Mouse (Mus musculus) left cerebral cortex, postnatal 25 days (tissue): ENCODE results near the gene Fndc9. TPM values are rescaled to one million over a fixed set of nuclear protein-coding genes. Genes with fewer than 3 reads are reported as not detected.
A peak's percentile ranks its signal among the peaks of the same experiment; 100 is the strongest.

Experiments used
- DNase-seq, 2 experiments: peaks; one replicate each; pipeline ENCODE4 v3.0.0; 2022; ENCODE audit warnings: low spot score in 2 of 2, mixed read lengths in 1 of 2
- intact Hi-C: fragments of 180-260 bp; cut with DNase I; formaldehyde crosslinking; loops from one replicate; pipeline ENCODE4 v1.15.1; 2025
- total RNA-seq, 2 experiments: library from RNA; stranded (reverse); gene quantifications; 2 replicates each; pipeline ENCODE4 v1.2.3; 2021

The Fndc9 gene
- total RNA-seq, 2 experiments from 2014 or later, result 5.6 to 6.1 TPM

GRCm38 (mm10) chr11:46225345-46225744, 10.0 kb upstream of the Fndc9 start:
- intact Hi-C loops, result no loop called here
- DNase-seq, result no peak

- DNase-seq, result no peak
- intact Hi-C loops, result no loop called here
These were observed 5.1 kb upstream of the Fndc9 start for GRCm38 (mm10) chr11:46230184-46230583.

GRCm38 (mm10) chr11:46232803-46233202, 2.5 kb upstream of the Fndc9 start:
- intact Hi-C loops, result no loop called here

GRCm38 (mm10) chr11:46233966-46234365, 1.4 kb upstream of the Fndc9 start:
- DNase-seq, result no peak
- intact Hi-C loops, result no loop called here

More at GRCm38 (mm10) chr11:46232803-46233202, 2.5 kb upstream of the Fndc9 start:
- no peak for DNase-seq

GRCm38 (mm10) chr11:46236976-46237375, 1.6 kb downstream of the Fndc9 start:
- peak; percentile 79 to 87 for DNase-seq
- intact Hi-C loops, result no loop called here

GRCm38 (mm10) chr11:46241150-46241673, 5.9 kb downstream of the Fndc9 start:
- intact Hi-C loops, result no loop called here
- no peak for DNase-seq

GRCm38 (mm10) chr11:46241985-46242384, 6.7 kb downstream of the Fndc9 start:
- intact Hi-C loops, result no loop called here
- DNase-seq, result no peak

- intact Hi-C loops, result no loop called here
- no peak for DNase-seq
These were observed 9.6 kb downstream of the Fndc9 start for GRCm38 (mm10) chr11:46244731-46245604.

- DNase-seq, result peak in 1 of 2 experiments; percentile 87
- intact Hi-C loops, result no loop called here
These were observed 10.6 kb downstream of the Fndc9 start for GRCm38 (mm10) chr11:46245926-46246325.

- DNase-seq, result no peak
- intact Hi-C loops, result no loop called here
These were observed 11.1 kb downstream of the Fndc9 start for GRCm38 (mm10) chr11:46246393-46246792.

- intact Hi-C loops, result no loop called here
- DNase-seq, result no peak
These were observed 13.0 kb downstream of the Fndc9 start for GRCm38 (mm10) chr11:46248352-46248751.

- DNase-seq, result peak; percentile 75 to 81
These were observed 16.7 kb downstream of the Fndc9 start for GRCm38 (mm10) chr11:46251994-46252393.

GRCm38 (mm10) chr11:46255291-46255690, 20.0 kb downstream of the Fndc9 start:
- no peak for DNase-seq

More at GRCm38 (mm10) chr11:46251994-46252393, 16.7 kb downstream of the Fndc9 start:
- intact Hi-C loops, result no loop called here

GRCm38 (mm10) chr11:46258207-46258606, 22.9 kb downstream of the Fndc9 start:
- peak; percentile 36 to 51 for DNase-seq

More at GRCm38 (mm10) chr11:46255291-46255690, 20.0 kb downstream of the Fndc9 start:
- intact Hi-C loops, result no loop called here

GRCm38 (mm10) chr11:46258749-46259148, 23.4 kb downstream of the Fndc9 start:
- DNase-seq, result no peak
- intact Hi-C loops, result no loop called here

More at GRCm38 (mm10) chr11:46258207-46258606, 22.9 kb downstream of the Fndc9 start:
- intact Hi-C loops, result no loop called here

GRCm38 (mm10) chr11:46262854-46263253, 27.5 kb downstream of the Fndc9 start:
- no peak for DNase-seq
- intact Hi-C loops, result no loop called here

GRCm38 (mm10) chr11:46263291-46263690, 28.0 kb downstream of the Fndc9 start:
- no peak for DNase-seq
- intact Hi-C loops, result no loop called here

- DNase-seq, result no peak
- intact Hi-C loops, result no loop called here
These were observed 29.3 kb downstream of the Fndc9 start for GRCm38 (mm10) chr11:46264584-46264983.

GRCm38 (mm10) chr11:46265031-46265786, 29.9 kb downstream of the Fndc9 start:
- DNase-seq, result no peak
- intact Hi-C loops, result no loop called here

GRCm38 (mm10) chr11:46268991-46269390, 33.7 kb downstream of the Fndc9 start:
- DNase-seq, result peak; percentile 63 to 72
- intact Hi-C loops, result loop anchor here (1.0 kb wide), 1 partner anchor 162 kb away; no protein-coding TSS in a partner anchor
